Mouse (Mus musculus) kidney, adult 2 months (tissue): ENCODE data around the gene Igsf10.

Experiments used
- CTCF ChIP-seq: fragments of 200-500 bp; conservative IDR thresholded peaks from 2 replicates; pipeline ENCODE4 v1.5.1; 2011; ENCODE audit warnings: low read depth, mild to moderate bottlenecking, control low read depth, low read length, moderate library complexity, mixed read lengths; ENCODE audit not compliant: insufficient read depth, insufficient read length
- POLR2A ChIP-seq: fragments of 200-500 bp; IDR thresholded peaks from one replicate; pipeline ENCODE4 v1.6.1; 2011; ENCODE audit warnings: low read depth, low read length, control low read depth

DNA sequence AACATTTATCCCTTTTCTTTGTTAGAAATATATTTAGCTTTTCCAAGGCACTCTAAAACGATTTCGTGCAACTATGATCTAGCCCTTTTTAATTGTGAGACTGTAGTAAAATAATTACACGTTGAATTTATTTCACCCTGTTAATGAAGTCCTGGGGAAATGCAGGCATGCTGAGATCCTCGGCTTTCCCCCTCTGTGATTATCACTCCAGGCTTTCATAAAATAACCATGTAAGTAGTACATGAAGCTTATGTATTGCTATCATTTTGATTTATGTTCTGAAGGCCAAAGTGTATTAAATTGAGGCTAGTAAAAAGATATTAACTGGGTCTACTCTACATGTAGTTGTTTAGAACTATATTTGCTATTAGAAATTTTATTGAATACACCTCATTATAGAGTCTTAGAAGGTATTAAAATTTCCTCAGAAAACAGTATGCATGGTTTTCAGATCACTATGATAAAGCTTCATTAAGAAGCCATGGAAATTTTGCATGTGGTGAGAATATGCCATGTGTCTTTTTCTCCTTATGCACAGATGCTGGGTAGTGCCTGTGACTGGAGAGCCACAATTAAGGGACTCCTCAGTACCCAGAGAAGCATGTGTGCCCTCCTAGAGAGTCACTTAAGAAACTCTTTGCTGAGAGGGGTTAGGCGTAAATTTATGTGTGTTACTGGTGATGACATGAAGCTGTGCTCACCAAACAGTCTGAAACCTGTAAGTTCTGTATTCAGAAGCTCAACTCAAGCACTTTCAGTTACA lies 50.6 kb downstream of the Igsf10 start:
- TF ChIP-seq POLR2A (no peak), CTCF (no peak)
